Mouse (Mus musculus): ENCODE data around the gene Cd3g. TPM values are rescaled to one million over a fixed set of nuclear protein-coding genes. Genes with fewer than 3 reads are reported as not detected.
"Not testable (repeated sequence)": the region's sequence is repeated elsewhere in the genome, so short reads cannot be mapped to it uniquely, and the experiment has no call there.

The Cd3g gene
- polyA plus RNA-seq, 1 experiment from 2014 or later: not detected

GRCm38 (mm10) chr9:44982531-44982930 is 2.3 kb upstream of the Cd3g start:
- Histone ChIP-seq H3K4me1 (replicated peaks) (no peaks in the 10 kb centered on the region), H3K27me3 (peaks cover 22% of the 10 kb centered on the region; the same call in 1 of the 2 replicates), H3K27ac (no peak overlapping the region), H3K9ac (no peak overlapping the region), H3K4me2 (no peak overlapping the region), H3K9me3 (no peaks in the 10 kb centered on the region), H3K36me3 (no peaks in the 10 kb centered on the region), H3K4me3 (no peak overlapping the region)
- ATAC-seq (ENCODE audit: low FRiP score): no peak
- WGBS: 90% methylated on average over 3 of the region's 3 CpGs

- H3K27me3 ChIP-seq: peaks cover 25% of the 10 kb centered on the region
- no peak overlapping the region for H3K27ac ChIP-seq
Observed at GRCm38 (mm10) chr9:44982081-44982480, 1.9 kb upstream of the Cd3g start.

GRCm38 (mm10) chr9:44981676-44982075 is 1.4 kb upstream of the Cd3g start, which contains the start of gene Cd3d:
Cd3d (plus strand) TSS chr9:44981786.
- H3K9me3 ChIP-seq: no peaks in the 10 kb centered on the region
- WGBS: 84% methylated on average over 4 of the region's 4 CpGs
- no peaks in the 10 kb centered on the region for H3K4me1 ChIP-seq (replicated peaks)
- H3K4me3 ChIP-seq: no peak within 1 kb of the TSS
- no peak for ATAC-seq (ENCODE audit: low FRiP score)
- H3K36me3 ChIP-seq: no peaks in the 10 kb centered on the region
- no peak within 1 kb of the TSS for H3K9ac ChIP-seq
- H3K27ac ChIP-seq: no peak within 1 kb of the TSS
- H3K4me2 ChIP-seq: no peak within 1 kb of the TSS
- peaks cover 25% of the 10 kb centered on the region for H3K27me3 ChIP-seq

More at GRCm38 (mm10) chr9:44982081-44982480, 1.9 kb upstream of the Cd3g start:
- Histone ChIP-seq H3K36me3 (no peaks in the 10 kb centered on the region), H3K4me3 (no peak overlapping the region), H3K4me2 (no peak overlapping the region), H3K4me1 (replicated peaks) (no peaks in the 10 kb centered on the region), H3K9me3 (no peaks in the 10 kb centered on the region), H3K9ac (no peak overlapping the region)
- WGBS: 85% methylated on average over 8 of the region's 8 CpGs
- no peak for ATAC-seq (ENCODE audit: low FRiP score)

- Histone ChIP-seq H3K9ac (no peak overlapping the region), H3K36me3 (no peaks in the 10 kb centered on the region), H3K27ac (no peak overlapping the region), H3K4me3 (no peak overlapping the region), H3K27me3 (peaks cover 30% of the 10 kb centered on the region), H3K4me1 (replicated peaks) (no peaks in the 10 kb centered on the region), H3K4me2 (no peak overlapping the region), H3K9me3 (no peaks in the 10 kb centered on the region)
- ATAC-seq (ENCODE audit: low FRiP score): no peak
- WGBS: 93% methylated on average over 2 of the region's 2 CpGs
Observed at GRCm38 (mm10) chr9:44981104-44981503, 873 bp upstream of the Cd3g start.

GRCm38 (mm10) chr9:44979806-44980205 is 425 bp downstream of the Cd3g start:
- peaks cover 31% of the 10 kb centered on the region for H3K27me3 ChIP-seq
- WGBS: 87% methylated on average over 7 of the region's 7 CpGs
- no peaks in the 10 kb centered on the region for H3K4me1 ChIP-seq (replicated peaks)
- H3K9ac ChIP-seq: no peak overlapping the region
- no peak overlapping the region for H3K27ac ChIP-seq
- H3K36me3 ChIP-seq: no peaks in the 10 kb centered on the region
- no peak for ATAC-seq (ENCODE audit: low FRiP score)
- H3K4me3 ChIP-seq: no peak overlapping the region
- H3K9me3 ChIP-seq: no peaks in the 10 kb centered on the region
- no peak overlapping the region for H3K4me2 ChIP-seq

GRCm38 (mm10) chr9:44977813-44978212 is 2.4 kb downstream of the Cd3g start:
- H3K27me3 ChIP-seq: peaks cover 50% of the 10 kb centered on the region
- WGBS: 80% methylated on average over 6 of the region's 6 CpGs
- H3K27ac ChIP-seq: no peak overlapping the region
- H3K9ac ChIP-seq: no peak overlapping the region
- H3K4me3 ChIP-seq: no peak overlapping the region
- H3K9me3 ChIP-seq: no peaks in the 10 kb centered on the region
- no peak for ATAC-seq (ENCODE audit: low FRiP score)
- no peaks in the 10 kb centered on the region for H3K4me1 ChIP-seq (replicated peaks)
- H3K36me3 ChIP-seq: no peaks in the 10 kb centered on the region
- H3K4me2 ChIP-seq: no peak overlapping the region

- ATAC-seq (ENCODE audit: low FRiP score): no peak
- 79% methylated on average over 1 of the region's 1 CpGs for WGBS
Observed at GRCm38 (mm10) chr9:44969450-44969849, 10.8 kb downstream of the Cd3g start.

GRCm38 (mm10) chr9:44967763-44968162 is 12.5 kb downstream of the Cd3g start:
- 89% methylated on average over 5 of the region's 5 CpGs for WGBS

More at GRCm38 (mm10) chr9:44969450-44969849, 10.8 kb downstream of the Cd3g start:
- Histone ChIP-seq H3K4me3 (no peak overlapping the region), H3K4me2 (no peak overlapping the region), H3K36me3 (no peaks in the 10 kb centered on the region), H3K9me3 (no peaks in the 10 kb centered on the region), H3K27me3 (peaks cover 28% of the 10 kb centered on the region), H3K4me1 (replicated peaks) (peaks cover 10% of the 10 kb centered on the region), H3K9ac (no peak overlapping the region), H3K27ac (no peak overlapping the region)

GRCm38 (mm10) chr9:44966815-44967242 is 13.4 kb downstream of the Cd3g start:
- Histone ChIP-seq H3K27ac (no peak overlapping the region), H3K4me3 (no peak overlapping the region), H3K9me3 (no peaks in the 10 kb centered on the region), H3K27me3 (peaks cover 9% of the 10 kb centered on the region; the same call in 1 of the 2 replicates), H3K4me1 (replicated peaks) (peaks cover 15% of the 10 kb centered on the region), H3K4me2 (no peak overlapping the region), H3K9ac (no peak overlapping the region), H3K36me3 (peaks cover 10% of the 10 kb centered on the region)
- 28% methylated on average over 3 of the region's 3 CpGs for WGBS
- ATAC-seq (ENCODE audit: low FRiP score): no peak

More at GRCm38 (mm10) chr9:44967763-44968162, 12.5 kb downstream of the Cd3g start:
- not testable (repeated sequence) for H3K9me3 ChIP-seq; H3K27ac ChIP-seq; H3K4me3 ChIP-seq; ATAC-seq (ENCODE audit: low FRiP score); H3K36me3 ChIP-seq; H3K9ac ChIP-seq; H3K4me2 ChIP-seq
- H3K27me3 ChIP-seq: peaks cover 11% of the 10 kb centered on the region
- peaks cover 15% of the 10 kb centered on the region for H3K4me1 ChIP-seq (replicated peaks)

GRCm38 (mm10) chr9:44965833-44966466 is 14.3 kb downstream of the Cd3g start:
- Histone ChIP-seq H3K4me3 (peak overlapping the region; percentile 91), H3K4me1 (replicated peaks) (peaks cover 15% of the 10 kb centered on the region), H3K27ac (peak overlapping the region; percentile 71; the same call in 1 of the 2 replicates), H3K27me3 (peaks cover 6% of the 10 kb centered on the region; the same call in 1 of the 2 replicates), H3K9ac (peak overlapping the region; percentile 66; the same call in 1 of the 2 replicates), H3K9me3 (no peaks in the 10 kb centered on the region), H3K36me3 (peaks cover 18% of the 10 kb centered on the region), H3K4me2 (peak overlapping the region; percentile 70)
- 13% methylated on average over 10 of the region's 10 CpGs for WGBS
- peak; percentile 67 for ATAC-seq (ENCODE audit: low FRiP score)

- Histone ChIP-seq H3K27me3 (0 out of 2 replicates have a peak, but pooled peaks cover 2% of the 10 kb centered on the region), H3K36me3 (peaks cover 24% of the 10 kb centered on the region), H3K27ac (peak within 1 kb of the TSS; percentile 71), H3K9me3 (no peaks in the 10 kb centered on the region), H3K4me1 (replicated peaks) (peaks cover 15% of the 10 kb centered on the region), H3K4me2 (peak within 1 kb of the TSS; percentile 89), H3K4me3 (peak within 1 kb of the TSS; percentile 91), H3K9ac (peak within 1 kb of the TSS; percentile 87)
- under 1% methylated on average over 39 of the region's 39 CpGs for WGBS
- peak; percentile 94 for ATAC-seq (ENCODE audit: low FRiP score)
Observed at GRCm38 (mm10) chr9:44965126-44965832, 15.0 kb downstream of the Cd3g start, which contains the start of gene Ube4a. Ube4a (minus strand) TSS chr9:44965600.

GRCm38 (mm10) chr9:44954432-44954831 is 25.8 kb downstream of the Cd3g start:
- no peak overlapping the region for H3K27ac ChIP-seq
- no peak overlapping the region for H3K9ac ChIP-seq
- H3K9me3 ChIP-seq: no peaks in the 10 kb centered on the region
- no peak for ATAC-seq (ENCODE audit: low FRiP score)
- H3K4me3 ChIP-seq: no peak overlapping the region
- H3K27me3 ChIP-seq: no peaks in the 10 kb centered on the region
- no peak overlapping the region for H3K4me2 ChIP-seq
- H3K4me1 ChIP-seq (replicated peaks): no peaks in the 10 kb centered on the region
- 92% methylated on average over 3 of the region's 3 CpGs for whole genome bisulfite sequencing
- peaks cover 95% of the 10 kb centered on the region for H3K36me3 ChIP-seq

All from hindbrain, embryonic 13.5 days (tissue).